ENCODE assay signal across 8 mouse cellular contexts in genomic region chr15:26795518-26795917, GRCm38 (mm10).
A peak's percentile ranks its signal among the peaks of the same experiment; 100 is the strongest.
DNase-seq lines count a peak whose midpoint lies in the region; ATAC-seq lines count a peak whose summit lies in the region.

No protein-coding gene starts in this region.

- no peak overlapping the region for H3K4me3 ChIP-seq in hindbrain, embryonic 15.5 days
- no peak overlapping the region for H3K4me3 ChIP-seq in limb, embryonic 11.5 days (ENCODE audit: low read depth, low read length)

- peak; percentile 5 for DNase-seq in lung, postnatal 10 days
- no peak for DNase-seq in lung, postnatal 14 days
- DNase-seq in limb, embryonic 11.5 days (ENCODE audit: low spot score) = peak; percentile 25
- DNase-seq in right cerebral cortex, postnatal 4 days = peak; percentile 2
- DNase-seq in spleen, postnatal 4 days (ENCODE audit: low spot score in 2 of 2) = no peak
- DNase-seq in thymus, postnatal 0 days (ENCODE audit: low spot score) = no peak

- H3K4me1 ChIP-seq in hindbrain, embryonic 15.5 days (replicated peaks) = peaks cover 11% of the 10 kb centered on the region
- H3K4me1 ChIP-seq in limb, embryonic 11.5 days (ENCODE audit: control insufficient read depth, insufficient read depth, low read length) = no peaks in the 10 kb centered on the region

- no peaks in the 10 kb centered on the region for H3K36me3 ChIP-seq in hindbrain, embryonic 15.5 days
- H3K36me3 ChIP-seq in limb, embryonic 11.5 days (ENCODE audit: control insufficient read depth, insufficient read depth, low read length) = no peaks in the 10 kb centered on the region

- no peak overlapping the region for H3K4me2 ChIP-seq in hindbrain, embryonic 15.5 days
- no peak overlapping the region for H3K4me2 ChIP-seq in limb, embryonic 11.5 days (ENCODE audit: low read depth, severe bottlenecking)

- H3K9me3 ChIP-seq in hindbrain, embryonic 15.5 days = no peaks in the 10 kb centered on the region
- H3K9me3 ChIP-seq in limb, embryonic 11.5 days (ENCODE audit: control insufficient read depth, low read length) = no peaks in the 10 kb centered on the region

- H3K27ac ChIP-seq in hindbrain, embryonic 15.5 days (replicated peaks) = peak overlapping the region; percentile 56; the same call in 1 of the 2 replicates
- no peak overlapping the region for H3K27ac ChIP-seq in limb, embryonic 11.5 days (replicated peaks; ENCODE audit: low read depth, low read length)

- ATAC-seq in hindbrain, embryonic 15.5 days (ENCODE audit: low FRiP score, low read depth) = peak; percentile 82
- ATAC-seq in limb, embryonic 11.5 days (ENCODE audit: insufficient number of reproducible peaks, low FRiP score, low TSS enrichment, low read depth) = no peak
- ATAC-seq in monocyte, adult 5-6 weeks (replicated peaks; ENCODE audit: insufficient number of reproducible peaks, low FRiP score, low TSS enrichment, poor library complexity, severe bottlenecking) = no peak

- 29% methylated on average over 6 of the region's 6 CpGs for WGBS in hindbrain, embryonic 15.5 days
- 36% methylated on average over 6 of the region's 6 CpGs for WGBS in limb, embryonic 11.5 days

- H3K9ac ChIP-seq in hindbrain, embryonic 15.5 days = no peak overlapping the region
- no peak overlapping the region for H3K9ac ChIP-seq in limb, embryonic 11.5 days (ENCODE audit: low read length)

- no peaks in the 10 kb centered on the region for H3K27me3 ChIP-seq in hindbrain, embryonic 15.5 days
- no peaks in the 10 kb centered on the region for H3K27me3 ChIP-seq in limb, embryonic 11.5 days (ENCODE audit: control insufficient read depth, insufficient read depth, low read length)

Comparison
In these comparisons a context has a peak if more than half of its experiments do, and no peak if none do; other contexts are left out.
1. DNase-seq: peak in lung, postnatal 10 days (single experiment), limb, embryonic 11.5 days (single experiment) and right cerebral cortex, postnatal 4 days (single experiment); none in lung, postnatal 14 days (single experiment), spleen, postnatal 4 days (0 of 2) and thymus, postnatal 0 days (single experiment).